Mouse (Mus musculus) naive thymus-derived CD4-positive, alpha-beta T cell, adult 2 months (primary cell): ENCODE data around the gene Ajm1.

Experiments used
- DNase-seq: peaks from one replicate; pipeline ENCODE4 v3.0.0-alpha.2; 2011; ENCODE audit warnings: low read depth

Ajm1 gene

GRCm38 (mm10) chr2:25583571-25583970, 2.0 kb upstream of the Ajm1 start:
- no peak for DNase-seq

- no peak for DNase-seq
Observed at GRCm38 (mm10) chr2:25583120-25583481, 1.5 kb upstream of the Ajm1 start.

GRCm38 (mm10) chr2:25582466-25583119, 1.0 kb upstream of the Ajm1 start:
- DNase-seq: peak; percentile 28

GRCm38 (mm10) chr2:25581901-25582301, 344 bp upstream of the Ajm1 start:
- DNase-seq: no peak

- no peak for DNase-seq
Observed at GRCm38 (mm10) chr2:25580621-25581101, 896 bp downstream of the Ajm1 start.

- peak; percentile 88 for DNase-seq
Observed at GRCm38 (mm10) chr2:25579737-25580460, 1.7 kb downstream of the Ajm1 start.

- peak; percentile 50 for DNase-seq
Observed at GRCm38 (mm10) chr2:25578796-25579736, 2.5 kb downstream of the Ajm1 start.

- no peak for DNase-seq
Observed at GRCm38 (mm10) chr2:25577951-25578795, 3.4 kb downstream of the Ajm1 start.

- peak; percentile 66 for DNase-seq
Observed at GRCm38 (mm10) chr2:25576965-25577891, 4.3 kb downstream of the Ajm1 start.

GRCm38 (mm10) chr2:25576028-25576850, 5.3 kb downstream of the Ajm1 start:
- DNase-seq: peak; percentile 27

GRCm38 (mm10) chr2:25575432-25576027, 6.0 kb downstream of the Ajm1 start:
- peak; percentile 62 for DNase-seq

GRCm38 (mm10) chr2:25574579-25575431, 6.8 kb downstream of the Ajm1 start, which contains the start of the genes Mamdc4 and Phpt1:
TSS of gene Mamdc4 (minus strand) at chr2:25574845.
TSS of gene Phpt1 (minus strand) at chr2:25575224.
- peak; percentile 98 for DNase-seq

- DNase-seq: no peak
Observed at GRCm38 (mm10) chr2:25574136-25574535, 7.4 kb downstream of the Ajm1 start.

GRCm38 (mm10) chr2:25573068-25573467, 8.5 kb downstream of the Ajm1 start:
- DNase-seq: no peak

- no peak for DNase-seq
Observed at GRCm38 (mm10) chr2:25571221-25571620, 10.3 kb downstream of the Ajm1 start.

- DNase-seq: no peak
Observed at GRCm38 (mm10) chr2:25569323-25569722, 12.2 kb downstream of the Ajm1 start.

- DNase-seq: no peak
Observed at GRCm38 (mm10) chr2:25568473-25569019, 13.0 kb downstream of the Ajm1 start.

- no peak for DNase-seq
Observed at GRCm38 (mm10) chr2:25566558-25566957, 15.0 kb downstream of the Ajm1 start.
